Mouse (Mus musculus): Measurements from ENCODE around the gene Speg. TPM values are rescaled to one million over a fixed set of nuclear protein-coding genes. Genes with fewer than 3 reads are reported as not detected.

Gene Speg
- polyA plus RNA-seq, 1 experiment from 2014 or later: 45.2 TPM

DNA sequence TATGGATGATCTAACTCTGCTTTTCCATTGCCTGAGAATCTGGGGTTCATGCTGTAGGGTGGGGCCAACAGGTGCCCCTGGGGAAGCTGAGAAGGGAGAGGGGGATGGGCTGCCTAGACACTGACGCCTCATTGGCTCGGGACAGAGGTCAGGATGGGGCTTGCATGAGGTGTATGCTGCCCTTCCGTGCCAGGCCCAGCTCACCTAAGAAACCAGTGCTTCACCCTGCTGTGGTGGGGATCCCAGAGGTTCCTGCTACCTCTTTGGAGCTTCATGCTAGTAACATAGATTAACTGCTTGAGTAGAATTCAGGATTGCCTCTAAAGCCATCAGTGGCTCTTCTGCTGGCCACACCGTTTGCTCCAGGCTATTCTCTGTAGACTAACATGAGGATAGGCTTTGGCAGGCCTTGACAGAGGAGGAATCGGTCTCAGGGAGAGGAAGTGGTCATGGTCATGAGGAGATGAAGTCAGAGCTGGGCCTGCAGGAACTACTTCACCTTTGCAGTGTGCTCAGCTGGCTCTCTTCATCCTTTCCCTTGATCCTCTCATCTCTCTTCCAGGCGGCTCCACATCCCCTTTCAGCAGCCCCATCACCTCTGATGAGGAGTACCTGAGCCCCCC, 25.5 kb downstream of the Speg start:
- Histone ChIP-seq H3K27me3 (replicated peaks) (no peaks in the 10 kb centered on the region), H3K9ac (no peak overlapping the region), H3K27ac (peak overlapping the region; percentile 81), H3K4me3 (replicated peaks) (peak overlapping the region; percentile 27; the same call in 1 of the 2 replicates), H3K4me2 (peak overlapping the region; percentile 50), H3K36me3 (peaks cover 4% of the 10 kb centered on the region), H3K9me3 (no peaks in the 10 kb centered on the region), H3K4me1 (peaks cover 22% of the 10 kb centered on the region)
- WGBS: 32% methylated on average over 6 of the region's 6 CpGs
- ATAC-seq (ENCODE audit: insufficient read depth, low FRiP score, low read depth): no peak

DNA sequence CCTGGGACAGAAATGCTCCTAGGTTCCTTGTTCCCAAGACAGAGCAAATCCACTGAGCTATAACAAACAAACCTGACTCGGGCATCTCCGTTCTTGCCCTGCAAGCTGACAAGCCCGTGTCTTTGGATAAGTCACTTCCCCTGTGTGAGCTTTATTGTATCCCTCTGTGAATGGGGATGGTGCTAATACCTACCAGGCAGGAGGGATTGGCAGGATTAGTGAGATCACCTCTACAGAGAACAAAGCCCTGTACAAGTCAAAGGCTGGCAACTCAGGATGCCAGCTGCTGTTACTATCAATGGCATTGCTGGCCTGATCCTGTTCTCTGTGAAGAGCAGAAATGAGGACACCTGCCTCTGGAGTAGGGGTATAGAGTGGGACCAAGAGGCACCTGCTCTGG, 30.4 kb downstream of the Speg start:
- H3K36me3 ChIP-seq: peaks cover 12% of the 10 kb centered on the region
- H3K9ac ChIP-seq: no peak overlapping the region
- WGBS: 81% methylated on average over 3 of the region's 3 CpGs
- no peaks in the 10 kb centered on the region for H3K27me3 ChIP-seq (replicated peaks)
- no peak overlapping the region for H3K4me2 ChIP-seq
- H3K27ac ChIP-seq: no peak overlapping the region
- no peaks in the 10 kb centered on the region for H3K9me3 ChIP-seq
- H3K4me3 ChIP-seq (replicated peaks): no peak overlapping the region
- no peak for ATAC-seq (ENCODE audit: insufficient read depth, low FRiP score, low read depth)
- peaks cover 4% of the 10 kb centered on the region for H3K4me1 ChIP-seq

DNA sequence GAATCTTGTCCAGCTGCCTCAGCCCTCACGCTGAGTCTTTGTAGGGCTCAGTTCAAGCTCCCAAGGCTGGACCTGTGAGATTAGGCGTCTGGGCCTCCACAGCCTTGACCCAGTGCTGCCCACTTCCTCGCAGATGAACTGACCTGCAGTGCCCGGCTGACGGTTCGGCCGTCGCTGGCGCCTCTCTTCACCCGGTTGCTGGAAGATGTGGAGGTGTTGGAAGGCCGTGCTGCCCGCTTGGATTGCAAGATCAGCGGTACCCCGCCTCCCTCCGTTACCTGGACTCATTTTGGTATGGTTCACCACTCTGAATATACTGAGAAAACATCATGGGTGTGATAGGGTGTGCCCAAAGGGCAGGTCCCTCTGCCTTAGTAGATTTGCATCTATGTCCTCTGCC, 31.1 kb downstream of the Speg start:
- WGBS: 94% methylated on average over 15 of the region's 15 CpGs
- Histone ChIP-seq H3K27me3 (replicated peaks) (no peaks in the 10 kb centered on the region), H3K4me3 (replicated peaks) (no peak overlapping the region), H3K9me3 (no peaks in the 10 kb centered on the region), H3K27ac (no peak overlapping the region), H3K9ac (no peak overlapping the region), H3K36me3 (peaks cover 12% of the 10 kb centered on the region), H3K4me1 (no peaks in the 10 kb centered on the region), H3K4me2 (no peak overlapping the region)
- ATAC-seq (ENCODE audit: insufficient read depth, low FRiP score, low read depth): no peak

DNA sequence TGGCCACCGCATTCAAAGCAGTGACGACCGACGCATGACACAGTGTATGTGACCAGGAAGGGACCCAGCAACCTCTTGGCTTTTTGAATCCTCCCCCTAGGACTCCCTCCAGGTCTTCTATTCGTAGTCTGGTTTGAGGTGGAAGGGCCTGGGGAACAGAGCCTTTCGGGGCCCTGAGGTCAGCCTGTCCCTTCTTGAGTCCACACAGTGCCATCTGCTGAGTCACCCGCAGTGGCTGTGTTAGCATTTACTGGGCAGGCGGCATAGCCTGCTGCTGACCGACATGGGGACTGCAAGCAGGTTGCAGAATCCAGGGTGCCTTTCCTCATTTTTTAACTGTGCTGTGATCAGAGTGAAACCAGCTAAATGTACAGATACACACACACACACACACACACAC, 32.0 kb downstream of the Speg start:
- no peaks in the 10 kb centered on the region for H3K4me1 ChIP-seq
- no peaks in the 10 kb centered on the region for H3K9me3 ChIP-seq
- no peak overlapping the region for H3K9ac ChIP-seq
- WGBS: 92% methylated on average over 9 of the region's 9 CpGs
- ATAC-seq (ENCODE audit: insufficient read depth, low FRiP score, low read depth): no peak
- no peaks in the 10 kb centered on the region for H3K27me3 ChIP-seq (replicated peaks)
- H3K27ac ChIP-seq: no peak overlapping the region
- H3K4me2 ChIP-seq: no peak overlapping the region
- H3K36me3 ChIP-seq: peaks cover 11% of the 10 kb centered on the region
- H3K4me3 ChIP-seq (replicated peaks): no peak overlapping the region

DNA sequence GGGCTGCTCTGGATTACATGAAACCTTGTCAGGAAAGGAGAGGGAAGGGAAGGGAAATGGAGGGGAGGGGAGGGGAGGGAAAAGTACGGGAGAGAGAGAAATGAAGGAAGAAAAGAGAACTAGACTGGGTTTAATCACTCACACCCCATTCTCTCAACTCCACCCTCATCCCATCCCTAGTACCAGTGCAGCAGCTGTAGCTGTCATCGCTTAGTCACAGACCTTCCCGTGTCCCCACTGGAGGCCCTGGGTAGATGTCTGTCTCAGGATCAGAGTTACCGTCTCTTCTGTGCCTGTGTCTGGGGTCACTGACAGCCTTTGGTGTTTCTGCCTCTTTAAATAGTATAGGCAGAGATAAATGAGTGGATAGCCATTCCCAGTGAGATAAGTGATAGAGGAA, 33.1 kb downstream of the Speg start:
- ATAC-seq (ENCODE audit: insufficient read depth, low FRiP score, low read depth): no peak
- Histone ChIP-seq H3K9ac (no peak overlapping the region), H3K4me3 (replicated peaks) (no peak overlapping the region), H3K36me3 (peaks cover 8% of the 10 kb centered on the region; the same call in 1 of the 2 replicates), H3K4me2 (no peak overlapping the region), H3K27me3 (replicated peaks) (no peaks in the 10 kb centered on the region), H3K27ac (no peak overlapping the region), H3K4me1 (no peaks in the 10 kb centered on the region), H3K9me3 (no peaks in the 10 kb centered on the region)
- WGBS: 64% methylated on average over 4 of the region's 4 CpGs

DNA sequence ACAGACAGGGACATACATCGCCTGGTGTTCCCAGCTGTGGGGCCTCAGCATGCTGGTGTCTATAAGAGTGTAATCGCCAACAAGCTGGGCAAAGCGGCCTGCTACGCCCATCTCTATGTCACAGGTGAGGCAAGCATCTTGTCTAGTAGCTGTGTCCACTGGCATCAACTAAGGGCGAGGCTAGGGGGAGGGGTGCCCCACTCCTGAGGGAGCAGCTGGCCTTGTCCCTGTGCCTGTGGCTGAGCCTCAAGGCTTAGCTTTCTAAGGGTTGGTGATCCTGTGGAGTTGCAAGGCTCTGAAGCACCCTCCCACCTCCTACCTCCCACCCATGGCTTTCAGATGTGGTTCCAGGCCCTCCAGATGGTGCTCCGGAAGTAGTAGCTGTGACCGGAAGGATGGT, 34.9 kb downstream of the Speg start:
- 84% methylated on average over 7 of the region's 7 CpGs for WGBS
- Histone ChIP-seq H3K27me3 (replicated peaks) (no peaks in the 10 kb centered on the region), H3K4me1 (no peaks in the 10 kb centered on the region), H3K9me3 (no peaks in the 10 kb centered on the region), H3K27ac (no peak overlapping the region), H3K9ac (no peak overlapping the region), H3K4me2 (no peak overlapping the region), H3K4me3 (replicated peaks) (no peak overlapping the region), H3K36me3 (peaks cover 8% of the 10 kb centered on the region; the same call in 1 of the 2 replicates)
- no peak for ATAC-seq (ENCODE audit: insufficient read depth, low FRiP score, low read depth)

DNA sequence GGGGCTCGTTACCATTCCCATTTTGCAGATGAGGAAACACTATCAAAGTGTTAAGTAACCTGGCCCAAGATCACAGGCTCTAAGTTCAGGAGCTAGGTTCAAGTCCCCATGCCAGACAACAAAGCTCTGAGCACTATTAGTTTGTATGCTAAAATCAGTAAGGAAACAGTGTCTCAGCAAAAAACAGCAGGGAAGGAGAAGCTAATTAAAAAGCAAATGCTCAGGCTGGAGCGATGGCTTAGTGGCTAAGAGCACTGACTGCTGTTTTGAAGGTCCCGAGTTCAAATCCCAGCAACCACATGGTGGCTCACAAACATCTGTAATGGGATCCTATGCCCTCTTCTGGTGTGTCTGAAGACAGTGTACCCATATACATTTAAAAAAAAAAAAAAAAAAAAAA, 37.1 kb downstream of the Speg start:
- WGBS: 88% methylated on average over 3 of the region's 3 CpGs
- ATAC-seq (ENCODE audit: insufficient read depth, low FRiP score, low read depth): no peak
- Histone ChIP-seq H3K4me3 (replicated peaks) (no peak overlapping the region), H3K4me1 (no peaks in the 10 kb centered on the region), H3K27me3 (replicated peaks) (no peaks in the 10 kb centered on the region), H3K4me2 (no peak overlapping the region), H3K36me3 (no peaks in the 10 kb centered on the region), H3K9ac (no peak overlapping the region), H3K9me3 (no peaks in the 10 kb centered on the region), H3K27ac (no peak overlapping the region)

DNA sequence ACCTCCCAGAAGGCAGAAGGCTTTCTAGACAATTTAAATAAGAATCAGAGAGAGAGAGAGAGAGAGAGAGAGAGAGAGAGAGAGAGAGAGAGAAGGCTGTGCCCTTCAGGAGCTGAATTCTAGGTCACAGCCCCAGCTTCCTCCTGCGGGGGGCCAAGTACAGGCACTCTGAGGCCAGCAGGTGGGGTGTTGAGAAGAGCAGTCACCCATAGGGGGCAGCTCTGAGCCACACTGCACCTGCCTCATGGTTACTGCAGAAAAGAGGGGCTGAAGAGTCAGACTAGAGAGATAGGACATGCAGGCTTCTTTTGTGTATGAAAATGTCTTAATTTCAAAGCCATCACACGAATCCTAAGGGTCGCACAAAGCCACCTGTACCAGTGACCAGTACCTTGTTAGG, 38.7 kb downstream of the Speg start:
- Histone ChIP-seq H3K36me3 (no peaks in the 10 kb centered on the region), H3K4me2 (no peak overlapping the region), H3K9ac (no peak overlapping the region), H3K27me3 (replicated peaks) (no peaks in the 10 kb centered on the region), H3K9me3 (no peaks in the 10 kb centered on the region), H3K27ac (no peak overlapping the region), H3K4me3 (replicated peaks) (no peak overlapping the region), H3K4me1 (no peaks in the 10 kb centered on the region)
- ATAC-seq (ENCODE audit: insufficient read depth, low FRiP score, low read depth): no peak
- 64% methylated on average over 3 of the region's 3 CpGs for WGBS

DNA sequence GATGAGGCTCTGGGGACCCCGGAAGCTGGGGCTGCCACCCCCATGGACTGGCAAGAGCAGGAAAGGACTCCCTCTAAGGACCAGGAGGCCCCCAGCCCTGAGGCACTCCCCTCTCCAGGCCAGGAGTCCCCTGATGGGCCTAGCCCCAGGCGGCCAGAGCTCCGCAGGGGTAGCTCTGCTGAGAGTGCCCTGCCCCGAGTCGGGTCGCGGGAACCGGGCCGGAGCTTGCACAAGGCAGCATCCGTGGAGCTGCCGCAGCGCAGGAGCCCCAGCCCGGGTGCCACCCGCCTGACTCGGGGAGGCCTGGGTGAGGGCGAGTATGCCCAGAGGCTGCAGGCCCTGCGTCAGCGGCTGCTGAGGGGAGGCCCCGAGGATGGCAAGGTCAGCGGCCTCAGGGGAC, 46.7 kb downstream of the Speg start:
- WGBS: 22% methylated on average over 20 of the region's 20 CpGs
- H3K4me1 ChIP-seq: peaks cover 18% of the 10 kb centered on the region; the same call in 1 of the 2 replicates
- no peak overlapping the region for H3K4me2 ChIP-seq
- no peak overlapping the region for H3K9ac ChIP-seq
- 0 out of 2 replicates have a peak, but pooled peaks cover 3% of the 10 kb centered on the region for H3K36me3 ChIP-seq
- ATAC-seq (ENCODE audit: insufficient read depth, low FRiP score, low read depth): no peak
- no peak overlapping the region for H3K27ac ChIP-seq
- no peak overlapping the region; the same call in 1 of the 2 replicates for H3K4me3 ChIP-seq (replicated peaks)
- peaks cover 41% of the 10 kb centered on the region for H3K27me3 ChIP-seq (replicated peaks)
- no peaks in the 10 kb centered on the region for H3K9me3 ChIP-seq

DNA sequence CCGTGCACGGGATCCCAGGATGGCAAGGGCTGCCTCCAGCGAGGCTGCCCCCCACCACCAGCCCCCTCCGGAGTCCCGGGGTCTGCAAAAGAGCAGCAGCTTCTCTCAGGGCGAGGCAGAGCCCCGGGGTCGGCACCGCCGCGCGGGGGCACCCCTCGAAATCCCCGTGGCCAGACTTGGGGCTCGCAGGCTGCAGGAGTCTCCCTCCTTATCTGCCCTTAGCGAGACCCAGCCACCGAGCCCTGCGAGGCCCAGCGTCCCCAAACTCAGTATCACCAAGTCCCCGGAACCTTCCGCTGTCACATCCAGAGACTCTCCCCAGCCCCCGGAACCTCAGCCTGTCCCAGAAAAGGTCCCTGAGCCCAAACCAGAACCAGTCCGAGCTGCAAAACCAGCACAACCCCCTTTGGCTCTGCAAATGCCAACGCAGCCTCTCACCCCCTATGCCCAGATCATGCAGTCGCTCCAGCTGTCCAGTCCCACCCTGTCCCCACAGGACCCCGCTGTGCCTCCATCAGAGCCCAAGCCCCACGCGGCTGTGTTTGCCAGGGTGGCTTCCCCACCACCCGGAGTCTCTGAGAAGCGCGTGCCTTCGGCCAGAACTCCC, 47.2 kb downstream of the Speg start:
- 16% methylated on average over 32 of the region's 32 CpGs for WGBS
- no peak for ATAC-seq (ENCODE audit: insufficient read depth, low FRiP score, low read depth)

DNA sequence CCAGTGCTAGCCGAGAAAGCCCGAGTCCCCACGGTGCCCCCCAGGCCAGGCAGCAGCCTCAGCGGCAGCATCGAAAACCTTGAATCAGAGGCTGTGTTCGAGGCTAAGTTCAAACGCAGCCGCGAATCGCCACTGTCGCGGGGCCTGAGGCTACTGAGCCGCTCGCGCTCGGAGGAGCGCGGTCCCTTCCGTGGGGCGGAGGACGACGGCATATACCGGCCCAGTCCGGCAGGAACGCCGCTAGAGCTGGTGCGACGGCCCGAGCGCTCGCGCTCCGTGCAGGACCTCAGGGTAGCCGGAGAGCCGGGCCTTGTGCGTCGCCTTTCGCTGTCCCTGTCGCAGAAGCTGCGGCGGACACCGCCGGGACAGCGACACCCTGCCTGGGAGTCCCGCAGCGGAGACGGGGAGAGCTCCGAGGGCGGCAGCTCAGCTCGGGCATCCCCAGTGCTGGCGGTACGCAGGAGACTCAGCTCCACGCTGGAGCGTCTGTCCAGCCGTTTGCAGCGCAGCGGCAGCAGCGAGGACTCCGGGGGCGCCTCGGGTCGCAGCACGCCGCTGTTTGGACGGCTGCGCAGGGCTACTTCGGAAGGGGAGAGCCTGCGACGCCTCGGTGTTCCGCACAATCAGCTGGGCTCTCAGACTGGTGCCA, 47.9 kb downstream of the Speg start:
- Histone ChIP-seq H3K27me3 (replicated peaks) (peaks cover 41% of the 10 kb centered on the region), H3K4me3 (replicated peaks) (peak overlapping the region; percentile 29), H3K9me3 (no peaks in the 10 kb centered on the region), H3K9ac (no peak overlapping the region), H3K27ac (no peak overlapping the region), H3K4me2 (peak overlapping the region; percentile 63), H3K36me3 (0 out of 2 replicates have a peak, but pooled peaks cover 3% of the 10 kb centered on the region), H3K4me1 (peaks cover 18% of the 10 kb centered on the region; the same call in 1 of the 2 replicates)
- WGBS: 6% methylated on average over 71 of the region's 71 CpGs
- ATAC-seq (ENCODE audit: insufficient read depth, low FRiP score, low read depth): no peak

More for the DNA sequence above, 47.2 kb downstream of the Speg start:
- H3K27me3 ChIP-seq (replicated peaks): peaks cover 41% of the 10 kb centered on the region
- H3K4me2 ChIP-seq: peak overlapping the region; percentile 63
- H3K9ac ChIP-seq: no peak overlapping the region
- no peak overlapping the region for H3K27ac ChIP-seq
- H3K4me1 ChIP-seq: peaks cover 18% of the 10 kb centered on the region; the same call in 1 of the 2 replicates
- H3K36me3 ChIP-seq: 0 out of 2 replicates have a peak, but pooled peaks cover 3% of the 10 kb centered on the region
- peak overlapping the region; percentile 29 for H3K4me3 ChIP-seq (replicated peaks)
- H3K9me3 ChIP-seq: no peaks in the 10 kb centered on the region

DNA sequence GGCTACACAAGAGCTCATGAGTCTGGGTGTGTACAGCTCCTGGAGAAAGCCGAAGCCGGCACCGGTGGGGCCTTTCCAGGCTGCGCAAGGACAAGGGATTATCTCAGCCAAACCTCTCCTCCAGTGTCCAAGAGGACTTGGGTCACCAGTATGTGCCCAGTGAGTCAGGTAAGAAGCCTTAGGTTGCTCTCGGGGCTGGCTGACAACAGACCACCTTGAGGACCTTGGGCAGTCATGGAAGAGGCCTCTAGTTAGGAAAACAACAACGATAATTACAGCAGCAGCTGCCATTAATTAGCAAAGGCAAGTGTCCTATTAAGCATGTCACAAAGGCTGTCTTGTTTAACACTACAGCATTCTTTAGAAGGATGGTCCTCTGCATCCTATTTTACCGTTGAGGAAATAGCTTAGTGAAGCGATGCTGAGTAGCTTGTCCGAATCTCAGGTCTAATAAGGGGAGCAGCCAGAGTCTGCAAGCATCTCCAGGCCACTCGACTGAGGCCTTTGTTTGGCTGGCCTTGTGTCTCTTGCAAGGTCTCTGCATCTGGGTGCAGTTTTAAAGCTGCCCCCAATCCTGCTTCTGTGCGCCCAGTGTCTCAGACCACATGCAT, 48.8 kb downstream of the Speg start:
- Histone ChIP-seq H3K27me3 (replicated peaks) (peaks cover 41% of the 10 kb centered on the region), H3K9ac (no peak overlapping the region), H3K9me3 (no peaks in the 10 kb centered on the region), H3K4me3 (replicated peaks) (no peak overlapping the region), H3K4me1 (peaks cover 18% of the 10 kb centered on the region; the same call in 1 of the 2 replicates), H3K36me3 (0 out of 2 replicates have a peak, but pooled peaks cover 3% of the 10 kb centered on the region), H3K27ac (no peak overlapping the region), H3K4me2 (no peak overlapping the region)
- no peak for ATAC-seq (ENCODE audit: insufficient read depth, low FRiP score, low read depth)
- 79% methylated on average over 11 of the region's 11 CpGs for WGBS

Data from stomach, embryonic 15.5 days (tissue).